Mouse (Mus musculus) lung, embryonic 14.5 days (tissue): ENCODE measurements at regions not wholly inside any gene's neighbourhood (a gene's known extent, or its start where the extent isn't known, plus 50 kb on each side); places are given as distances from the start of the nearest gene placed in this dataset.
A peak's percentile ranks its signal among the peaks of the same experiment; 100 is the strongest.

ENCODE experiments used
- ATAC-seq: fragments of 200-750 bp; cut with Nextera tagmentation; 2 replicates; pipeline ENCODE4 v1.8.0; 2017; ENCODE audit warnings: mild to moderate bottlenecking, moderate TSS enrichment, moderate library complexity; ENCODE audit not compliant: insufficient read depth
- DNase-seq: peaks from one replicate; pipeline ENCODE4 v3.0.0-alpha.2; 2015
- H3K27ac ChIP-seq: fragments of 300-500 bp; sonication (generic); 2 replicates; pipeline ENCODE4 v1.5.1; 2014; ENCODE audit warnings: low read depth, mild to moderate bottlenecking, moderate library complexity
- H3K27me3 ChIP-seq: fragments of 300-500 bp; sonication (generic); 2 replicates; pipeline ENCODE4 v1.6.1; 2014; ENCODE audit warnings: low read length, control low read depth; ENCODE audit not compliant: insufficient read depth
- H3K36me3 ChIP-seq: fragments of 300-500 bp; sonication (generic); 2 replicates; pipeline ENCODE4 v1.6.1; 2014; ENCODE audit warnings: control low read depth; ENCODE audit not compliant: insufficient read depth
- H3K4me1 ChIP-seq: fragments of 300-500 bp; sonication (generic); 2 replicates; pipeline ENCODE4 v1.6.1; 2014; ENCODE audit warnings: antibody characterized with exemption, control low read depth; ENCODE audit not compliant: insufficient read depth
- H3K4me2 ChIP-seq: fragments of 300-500 bp; sonication (generic); 2 replicates; pipeline ENCODE4 v1.6.1; 2014; ENCODE audit warnings: mild to moderate bottlenecking
- H3K4me3 ChIP-seq: fragments of 300-500 bp; sonication (generic); 2 replicates; pipeline ENCODE4 v1.5.1; 2014; ENCODE audit warnings: low read depth, low read length
- H3K9ac ChIP-seq: fragments of 300-500 bp; sonication (generic); 2 replicates; pipeline ENCODE4 v1.6.1; 2014
- H3K9me3 ChIP-seq: fragments of 300-500 bp; sonication (generic); 2 replicates; pipeline ENCODE4 v1.6.1; 2016; ENCODE audit warnings: low read depth, low read length, control low read depth
- CTCF ChIP-seq: IDR thresholded peaks from 2 replicates; pipeline ENCODE4 v1.5.1; 2016; ENCODE audit warnings: antibody characterized with exemption, low read depth
- WGBS: fragments of 180-500 bp; shearing (Covaris S2); extraction: QIAGEN DNeasy Blood & Tissue Kit; methylation state at CpG from one replicate; pipeline ENCODE4 v1.1.7; 2014; 5-methylcytosine and 5-hydroxymethylcytosine counted together

- no peak overlapping the region for H3K4me3 ChIP-seq
- TF ChIP-seq CTCF = 0 out of 2 replicates have a peak, but pooled peaks have one; percentile 29
- H3K27ac ChIP-seq = no peak overlapping the region
- no peaks in the 10 kb centered on the region for H3K27me3 ChIP-seq
- H3K4me1 ChIP-seq = peaks cover 9% of the 10 kb centered on the region
- H3K9me3 ChIP-seq = no peaks in the 10 kb centered on the region
- H3K9ac ChIP-seq = no peak overlapping the region
- WGBS = 2% methylated on average over 8 of the region's 8 CpGs
- ATAC-seq = peak; percentile 68; the same call in 1 of the 2 replicates
- DNase-seq = peak; percentile 48
- H3K4me2 ChIP-seq = peak overlapping the region; percentile 46
- H3K36me3 ChIP-seq = no peaks in the 10 kb centered on the region
Measured at GRCm38 (mm10) chr11:35024448-35024847, 96.6 kb upstream of the Slit3 start.

- no peak for ATAC-seq
- DNase-seq = no peak
- Histone ChIP-seq H3K27ac (no peak overlapping the region), H3K9me3 (no peaks in the 10 kb centered on the region), H3K9ac (no peak overlapping the region), H3K4me3 (no peak overlapping the region), H3K36me3 (no peaks in the 10 kb centered on the region), H3K4me1 (peaks cover 9% of the 10 kb centered on the region), H3K27me3 (no peaks in the 10 kb centered on the region), H3K4me2 (no peak overlapping the region)
- no peak for TF ChIP-seq CTCF
- WGBS = 62% methylated on average over 4 of the region's 4 CpGs
Measured at GRCm38 (mm10) chr11:35023813-35024212, 97.2 kb upstream of the Slit3 start.

GRCm38 (mm10) chr11:35021990-35022625 lies 98.9 kb upstream of the Slit3 start:
- Histone ChIP-seq H3K27me3 (no peaks in the 10 kb centered on the region), H3K36me3 (no peaks in the 10 kb centered on the region), H3K4me3 (no peak overlapping the region), H3K9ac (no peak overlapping the region), H3K4me1 (peaks cover 9% of the 10 kb centered on the region), H3K9me3 (no peaks in the 10 kb centered on the region), H3K4me2 (no peak overlapping the region), H3K27ac (no peak overlapping the region)
- no peak for ATAC-seq
- no peak for DNase-seq
- no peak for TF ChIP-seq CTCF
- 72% methylated on average over 3 of the region's 3 CpGs for WGBS

- no peak overlapping the region for H3K9ac ChIP-seq
- DNase-seq (peak; percentile 31), ATAC-seq (no peak)
- H3K4me3 ChIP-seq = no peak overlapping the region
- H3K9me3 ChIP-seq = no peaks in the 10 kb centered on the region
- H3K4me2 ChIP-seq = no peak overlapping the region
- H3K27ac ChIP-seq = no peak overlapping the region
- WGBS = 12% methylated on average over 3 of the region's 3 CpGs
- no peaks in the 10 kb centered on the region for H3K36me3 ChIP-seq
- peaks cover 1% of the 10 kb centered on the region for H3K4me1 ChIP-seq
- no peak for TF ChIP-seq CTCF
- H3K27me3 ChIP-seq = no peaks in the 10 kb centered on the region
Measured at GRCm38 (mm10) chr11:35016998-35017397, 104.0 kb upstream of the Slit3 start.

- H3K4me2 ChIP-seq = peak overlapping the region; percentile 40
- H3K4me1 ChIP-seq = peaks cover 7% of the 10 kb centered on the region
- H3K27me3 ChIP-seq = no peaks in the 10 kb centered on the region
- TF ChIP-seq CTCF = no peak
- 12% methylated on average over 24 of the region's 24 CpGs for WGBS
- DNase-seq (peak; percentile 85), ATAC-seq (peak; percentile 76)
- H3K4me3 ChIP-seq = no peak overlapping the region
- H3K9me3 ChIP-seq = no peaks in the 10 kb centered on the region
- peak overlapping the region; percentile 56 for H3K27ac ChIP-seq
- no peak overlapping the region for H3K9ac ChIP-seq
- H3K36me3 ChIP-seq = no peaks in the 10 kb centered on the region
Measured at GRCm38 (mm10) chr11:35011521-35012476, 109.2 kb upstream of the Slit3 start.

- 25% methylated on average over 20 of the region's 20 CpGs for WGBS
- no peaks in the 10 kb centered on the region for H3K36me3 ChIP-seq
- peak overlapping the region; percentile 51 for H3K4me2 ChIP-seq
- H3K9me3 ChIP-seq = no peaks in the 10 kb centered on the region
- no peak for TF ChIP-seq CTCF
- H3K4me1 ChIP-seq = peaks cover 6% of the 10 kb centered on the region
- no peaks in the 10 kb centered on the region for H3K27me3 ChIP-seq
- no peak overlapping the region for H3K9ac ChIP-seq
- peak; percentile 16; the same call in 1 of the 2 replicates for ATAC-seq
- peak overlapping the region; percentile 6; the same call in 1 of the 2 replicates for H3K4me3 ChIP-seq
- peak; percentile 71 for DNase-seq
- H3K27ac ChIP-seq = no peak overlapping the region
Measured at GRCm38 (mm10) chr11:35006773-35007567, 114.1 kb upstream of the Slit3 start.

GRCm38 (mm10) chr11:35005143-35005542 lies 115.9 kb upstream of the Slit3 start:
- H3K27me3 ChIP-seq = no peaks in the 10 kb centered on the region
- DNase-seq = no peak
- H3K4me3 ChIP-seq = no peak overlapping the region
- no peaks in the 10 kb centered on the region for H3K4me1 ChIP-seq
- no peak for ATAC-seq
- no peak for TF ChIP-seq CTCF
- H3K27ac ChIP-seq = no peak overlapping the region
- no peaks in the 10 kb centered on the region for H3K9me3 ChIP-seq
- H3K36me3 ChIP-seq = no peaks in the 10 kb centered on the region
- 84% methylated on average over 3 of the region's 3 CpGs for WGBS
- no peak overlapping the region for H3K9ac ChIP-seq
- no peak overlapping the region for H3K4me2 ChIP-seq
